Mouse (Mus musculus): Measurements from ENCODE around the gene Gm364.

GRCm38 (mm10) chrX:57521117-57522095, 112.5 kb downstream of the Gm364 start:
- peak; percentile 22 for TF ChIP-seq CTCF (IDR thresholded peaks at IDR 0.05; ENCODE audit: low read depth)
- TF ChIP-seq EP300 (optimal IDR thresholded peaks at IDR 0.05) = no peak
